ENCODE assay signal across 14 mouse cellular contexts in genomic region chrX:12375796-12376195, GRCm38 (mm10).
DNase-seq lines count a peak whose midpoint lies in the region; ATAC-seq lines count a peak whose summit lies in the region.
"Had no signal": no experiment of that assay in that cellular context is flagged by ENCODE, and none has a peak within 500 bp of the region (broad histone marks: within the 10 kb centered on the region; RNA-seq: fewer than 3 reads in every experiment).

No protein-coding gene starts in this region.

- H3K4me1 ChIP-seq in kidney, embryonic 14.5 days (ENCODE audit: control insufficient read depth, insufficient read depth, low read length): no peaks in the 10 kb centered on the region
- no peaks in the 10 kb centered on the region for H3K4me1 ChIP-seq in intestine, embryonic 15.5 days (replicated peaks)
- H3K4me1 ChIP-seq: limb, embryonic 10.5 days; neural tube, embryonic 15.5 days had no signal

- no peak for ATAC-seq in kidney, embryonic 14.5 days (ENCODE audit: low FRiP score, low TSS enrichment)
- ATAC-seq in intestine, embryonic 15.5 days: no peak
- ATAC-seq: forebrain, embryonic 16.5 days had no signal

- DNase-seq in gastrocnemius, postnatal 10 days: peak; percentile 9
- no peak for DNase-seq in gastrocnemius, adult 8-10 months (ENCODE audit: low spot score in 2 of 2)
- DNase-seq in kidney, postnatal 10 days: peak; percentile 37
- peak; percentile 68 for DNase-seq in adrenal gland, adult 2 months
- DNase-seq in adrenal gland, postnatal 36 days: peak; percentile 69 to 72
- DNase-seq in layer of hippocampus, postnatal 14 days (ENCODE audit: low spot score in 2 of 2): no peak
- DNase-seq: cerebellum, adult 11-12 months; layer of hippocampus, adult 9-11 months had no signal

- H3K27me3 ChIP-seq in kidney, embryonic 14.5 days (ENCODE audit: control insufficient read depth, insufficient read depth, low read length): no peaks in the 10 kb centered on the region; the same call in 1 of the 2 replicates
- no peaks in the 10 kb centered on the region for H3K27me3 ChIP-seq in intestine, embryonic 15.5 days (replicated peaks)
- H3K27me3 ChIP-seq: neural tube, embryonic 15.5 days had no signal

- WGBS in kidney, embryonic 14.5 days: 43% methylated on average over 1 of the region's 1 CpGs
- WGBS in intestine, embryonic 15.5 days: 64% methylated on average over 1 of the region's 1 CpGs

- H3K27ac ChIP-seq in kidney, embryonic 14.5 days (ENCODE audit: low read depth, low read length): no peak overlapping the region
- no peak overlapping the region for H3K27ac ChIP-seq in intestine, embryonic 15.5 days
- H3K27ac ChIP-seq: limb, embryonic 10.5 days; neural tube, embryonic 15.5 days had no signal

- no peak overlapping the region for H3K4me3 ChIP-seq in kidney, embryonic 14.5 days (ENCODE audit: low read length)
- no peak overlapping the region for H3K4me3 ChIP-seq in intestine, embryonic 15.5 days (replicated peaks)
- H3K4me3 ChIP-seq: limb, embryonic 10.5 days; neural tube, embryonic 15.5 days had no signal

- no peak overlapping the region for H3K4me2 ChIP-seq in kidney, embryonic 14.5 days (replicated peaks; ENCODE audit: low read depth, low read length)
- no peak overlapping the region for H3K4me2 ChIP-seq in intestine, embryonic 15.5 days (replicated peaks)
- H3K4me2 ChIP-seq: neural tube, embryonic 15.5 days had no signal

- no peak overlapping the region for H3K9ac ChIP-seq in kidney, embryonic 14.5 days (ENCODE audit: low read depth, low read length)
- no peak overlapping the region for H3K9ac ChIP-seq in intestine, embryonic 15.5 days
- H3K9ac ChIP-seq: neural tube, embryonic 15.5 days had no signal

- H3K36me3 ChIP-seq in kidney, embryonic 14.5 days (ENCODE audit: control insufficient read depth, insufficient read depth, low read length): no peaks in the 10 kb centered on the region
- H3K36me3 ChIP-seq in intestine, embryonic 15.5 days: no peaks in the 10 kb centered on the region
- H3K36me3 ChIP-seq: G1E; limb, embryonic 10.5 days; neural tube, embryonic 15.5 days had no signal

- H3K9me3 ChIP-seq in kidney, embryonic 14.5 days (ENCODE audit: control insufficient read depth, low read length): no peaks in the 10 kb centered on the region
- no peaks in the 10 kb centered on the region for H3K9me3 ChIP-seq in intestine, embryonic 15.5 days
- H3K9me3 ChIP-seq: G1E; limb, embryonic 10.5 days; neural tube, embryonic 15.5 days had no signal

Comparison
In these comparisons a context has a peak if more than half of its experiments do, and no peak if none do; other contexts are left out.
1. DNase-seq: peak in gastrocnemius, postnatal 10 days (single experiment), kidney, postnatal 10 days (single experiment), adrenal gland, adult 2 months (single experiment) and adrenal gland, postnatal 36 days (2 of 2); none in gastrocnemius, adult 8-10 months (0 of 2) and layer of hippocampus, postnatal 14 days (0 of 2).